Mouse (Mus musculus) lung, postnatal 0 days (tissue): Measurements from ENCODE around the gene Unc45b.

Source experiments
- CTCF ChIP-seq: IDR thresholded peaks from 2 replicates; pipeline ENCODE4 v1.5.1; 2016; ENCODE audit warnings: antibody characterized with exemption, mild to moderate bottlenecking
- EP300 ChIP-seq: IDR thresholded peaks from 2 replicates; pipeline ENCODE4 v1.6.1; 2016; ENCODE audit warnings: antibody characterized with exemption, mild to moderate bottlenecking, control low read depth

- no peak for TF ChIP-seq CTCF
- no peak for TF ChIP-seq EP300
These were observed 49.6 kb upstream of the Unc45b start for GRCm38 (mm10) chr11:82860759-82861158.
